Mouse (Mus musculus) central nervous system, embryonic 14 days (tissue): ENCODE measurements around the gene Gm12845. TPM values are rescaled to one million over a fixed set of nuclear protein-coding genes. Genes with fewer than 3 reads are reported as not detected.

ENCODE experiments used
- polyA plus RNA-seq: library from polyadenylated mRNA; depleted of rRNA; stranded (reverse); fragments of >200 nt; gene quantifications from 2 replicates; pipeline ENCODE4 v1.2.3, GENCODE M21; 2012; rRNA removed

Gm12845 gene
- polyA plus RNA-seq = not detected in 2 replicates

DNA sequence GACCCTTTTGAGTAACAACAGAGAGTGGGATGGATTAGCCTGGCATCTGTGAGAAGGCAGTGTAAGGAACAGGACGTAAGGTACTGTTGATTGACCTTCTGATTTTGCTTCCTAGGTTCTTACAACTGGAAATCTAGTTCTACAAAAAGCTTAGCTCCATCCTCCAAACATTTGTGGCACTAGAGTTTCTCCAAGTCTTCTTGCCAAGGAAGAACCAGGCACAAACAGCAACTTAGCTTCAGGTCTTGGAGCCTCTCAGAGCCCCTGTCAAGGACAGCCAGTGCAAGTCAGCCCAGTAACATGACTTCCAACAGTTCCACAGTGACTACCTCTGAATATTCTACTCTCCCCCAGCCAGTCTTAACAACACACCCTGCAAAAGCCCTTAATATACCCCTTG lies at the start of gene Gm12845:
TSS of gene Gm12845 (plus strand) at position 301 of the 400 bp plus-strand sequence.

DNA sequence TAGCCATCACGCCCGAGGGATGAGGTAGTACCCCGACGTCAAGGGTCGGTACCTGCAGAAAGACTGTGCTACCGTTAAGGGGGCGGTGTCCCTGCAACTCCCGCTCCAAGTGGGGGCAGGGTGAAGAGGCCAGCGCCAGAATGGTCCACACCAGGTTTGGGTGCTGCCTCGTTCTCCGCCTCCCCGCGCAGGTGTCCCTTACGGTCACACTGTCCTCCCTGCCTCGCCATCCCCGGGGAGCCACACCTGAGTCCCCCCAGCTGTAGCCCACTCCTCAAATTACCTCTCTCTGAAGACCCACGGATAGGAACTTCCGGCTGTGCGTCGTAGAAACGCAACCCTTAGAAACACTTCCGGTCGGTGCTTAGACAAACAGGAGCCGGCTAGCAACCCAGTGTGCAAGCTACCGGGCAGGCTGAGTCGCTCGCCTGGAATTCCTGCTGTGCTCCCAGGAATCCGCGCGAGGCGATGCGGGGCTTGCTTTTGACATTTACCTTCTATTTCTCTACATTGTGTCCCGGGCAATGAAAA lies 42.2 kb upstream of the Gm12845 start, which contains the start of gene Dmap1:
TSS of gene Dmap1 (minus strand) at position 343 of the 531 bp plus-strand sequence.

GRCm38 (mm10) chr4:117765416-117765815 lies 41.2 kb downstream of the Gm12845 start, which contains the start of gene Klf17:
Klf17 (minus strand) TSS chr4:117765648.

Other genes with a start within 250 kb of the Gm12845 start
- gene Rnf220, start 227.4 kb upstream of the Gm12845 start, polyA plus RNA-seq = 161 and 164 TPM in 2 replicates
- gene Eri3, start 174.0 kb upstream of the Gm12845 start, polyA plus RNA-seq = 172 and 173 TPM in 2 replicates
- 69.7 and 69.9 TPM in 2 replicates for gene Dmap1, start 42.1 kb upstream of the Gm12845 start, polyA plus RNA-seq
- gene Klf17, start 41.2 kb downstream of the Gm12845 start, polyA plus RNA-seq = 0.02 TPM in 1 of 2 replicates, not detected in the other
- 18.3 and 27.1 TPM in 2 replicates for gene Slc6a9, start 110.1 kb downstream of the Gm12845 start, polyA plus RNA-seq
- 17.0 TPM in 2 replicates for gene Ccdc24, start 148.1 kb downstream of the Gm12845 start, polyA plus RNA-seq
- 112 and 125 TPM in 2 replicates for gene B4galt2, start 159.1 kb downstream of the Gm12845 start, polyA plus RNA-seq
- 460 and 476 TPM in 2 replicates for gene Atp6v0b, start 162.9 kb downstream of the Gm12845 start, polyA plus RNA-seq
- 24.1 and 28.8 TPM in 2 replicates for gene Dph2, start 167.6 kb downstream of the Gm12845 start, polyA plus RNA-seq
- gene Ipo13, start 190.6 kb downstream of the Gm12845 start, polyA plus RNA-seq = 96.5 and 99.8 TPM in 2 replicates
- gene Artn, start 205.4 kb downstream of the Gm12845 start, polyA plus RNA-seq = 0.59 and 0.96 TPM in 2 replicates